Mouse (Mus musculus) naive thymus-derived CD4-positive, alpha-beta T cell, adult 2 months (primary cell): ENCODE measurements at regions not wholly inside any gene's neighbourhood (a gene's known extent, or its start where the extent isn't known, plus 50 kb on each side); places are given as distances from the start of the nearest gene placed in this dataset.

ENCODE experiments used
- DNase-seq: peaks from one replicate; pipeline ENCODE4 v3.0.0-alpha.2; 2011; ENCODE audit warnings: low read depth

DNA sequence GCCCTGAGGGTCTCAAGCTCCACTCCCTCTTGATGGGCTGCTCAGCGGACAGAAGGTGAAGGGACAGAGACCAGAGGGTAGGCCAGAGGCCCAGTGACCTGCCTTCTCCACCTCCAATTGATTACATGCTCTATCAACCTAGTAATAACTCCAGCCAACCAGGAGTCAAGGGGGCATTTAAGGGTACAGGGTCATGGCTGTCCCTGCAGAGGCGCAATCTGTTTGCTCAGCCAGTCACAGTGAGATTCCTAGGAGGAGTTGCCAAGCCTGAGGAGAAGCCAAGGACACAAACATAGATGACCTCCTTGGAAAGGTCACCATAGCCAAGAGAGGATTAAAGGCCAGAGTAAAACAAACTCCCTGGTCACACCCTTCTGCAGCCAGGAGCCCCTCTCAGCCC is 181.3 kb upstream of the Cdh4 start:
- DNase-seq: no peak

DNA sequence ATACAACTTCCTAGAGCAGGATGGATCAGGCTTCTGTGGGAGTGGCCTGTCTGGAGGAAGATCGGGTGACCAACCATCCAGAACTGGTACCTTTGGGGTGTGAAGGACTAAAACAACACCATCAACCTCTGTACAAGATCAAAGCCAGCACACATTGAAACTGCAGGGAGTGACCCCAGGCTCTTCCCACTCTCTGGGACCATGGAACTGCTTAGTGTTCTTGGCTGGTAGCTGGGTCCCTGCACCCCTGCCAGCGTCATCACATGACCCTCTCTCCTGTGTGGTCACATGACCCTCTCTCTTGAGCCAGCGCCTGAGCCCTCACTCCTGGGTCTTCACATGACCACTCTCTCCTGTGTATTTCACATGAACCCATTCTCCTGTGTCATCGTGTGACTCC is 178.3 kb upstream of the Cdh4 start:
- no peak for DNase-seq

DNA sequence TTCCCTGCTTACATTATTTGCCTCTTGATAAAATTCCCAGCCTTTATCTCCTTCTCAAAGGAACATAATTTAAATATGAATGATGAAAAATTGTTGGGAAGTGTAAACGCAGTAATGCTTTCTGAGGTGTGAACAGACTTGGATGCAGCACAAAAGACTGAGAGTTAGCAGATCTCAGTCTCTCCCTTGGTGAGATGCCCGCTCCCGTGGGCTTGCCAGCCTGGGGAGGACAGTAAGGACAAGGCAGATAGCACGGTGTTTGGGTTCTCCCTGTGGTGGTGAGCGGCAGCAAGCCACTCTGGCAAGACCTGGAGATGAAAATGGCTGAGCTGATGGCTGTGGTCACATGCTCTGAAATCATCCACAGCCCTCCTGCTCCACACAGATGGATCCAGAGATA is 176.8 kb upstream of the Cdh4 start:
- no peak for DNase-seq

DNA sequence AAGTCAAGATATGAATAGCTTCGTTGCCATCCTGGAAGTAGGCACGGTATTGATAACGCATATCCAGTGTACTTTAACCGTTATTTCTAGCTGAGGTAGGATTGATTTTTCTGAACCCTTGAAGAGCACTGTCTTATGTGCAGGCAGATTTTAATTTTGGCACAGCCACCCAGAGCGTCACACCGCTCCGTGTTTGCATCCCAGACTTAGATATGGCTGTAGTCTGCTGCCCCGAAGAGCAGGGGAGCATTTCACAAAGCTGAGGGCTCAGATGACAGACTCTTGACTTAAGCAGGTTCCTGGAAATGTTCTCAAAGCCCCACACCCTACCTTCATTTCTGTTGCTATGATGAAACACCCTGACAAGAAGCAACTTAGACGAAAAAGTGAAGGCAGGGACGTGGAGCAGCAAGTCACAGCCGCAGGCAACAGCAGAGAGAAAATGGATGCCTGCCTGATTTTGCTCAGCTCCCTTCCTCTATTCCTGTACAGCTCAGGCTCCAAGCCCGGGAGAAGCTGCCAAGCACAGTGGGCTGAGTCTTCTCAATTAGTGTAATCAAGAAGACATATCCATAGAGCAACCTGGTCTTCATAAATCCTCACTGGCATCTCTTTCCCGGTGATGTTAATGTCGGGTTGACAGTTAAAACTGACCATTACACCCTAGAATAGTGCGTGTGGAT is 164.9 kb upstream of the Cdh4 start:
- no peak for DNase-seq

DNA sequence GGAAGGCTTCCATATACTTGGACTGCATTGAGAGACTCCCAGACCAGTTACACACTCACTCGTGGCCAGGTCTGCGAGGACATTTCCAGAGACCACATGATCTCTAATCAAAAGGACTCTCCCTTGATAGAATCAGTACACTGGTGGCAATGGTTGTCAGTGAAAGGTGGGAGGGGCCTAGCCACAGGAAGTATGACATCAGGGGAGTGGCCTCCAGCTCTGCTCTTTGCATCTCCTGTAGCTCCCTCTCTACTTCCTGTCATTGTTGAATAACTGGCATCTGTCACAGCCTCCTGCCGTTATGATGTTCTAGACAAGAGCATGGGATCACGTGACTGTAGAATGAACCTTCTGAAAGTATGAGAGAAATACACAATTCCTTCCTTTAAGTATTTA is 164.3 kb upstream of the Cdh4 start:
- DNase-seq: no peak

DNA sequence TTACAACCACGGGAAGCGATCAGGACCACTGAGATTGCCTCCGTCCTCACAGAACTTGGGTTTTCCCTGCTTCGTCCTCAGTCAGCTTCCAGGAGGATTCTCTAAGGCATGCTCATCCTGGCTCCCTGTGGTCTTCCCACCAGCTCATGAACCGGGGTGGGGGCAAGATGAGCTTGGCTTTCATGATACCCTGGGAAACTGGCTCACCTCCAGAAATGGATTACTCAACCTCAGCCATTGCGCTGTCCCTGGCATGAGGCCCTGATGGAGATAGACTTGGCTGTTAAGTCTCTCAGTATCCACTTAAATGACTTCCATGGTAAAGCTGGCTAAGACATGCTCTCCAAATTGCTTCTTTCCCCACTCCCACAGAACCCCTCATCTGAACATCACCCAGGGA is 160.0 kb upstream of the Cdh4 start:
- no peak for DNase-seq

DNA sequence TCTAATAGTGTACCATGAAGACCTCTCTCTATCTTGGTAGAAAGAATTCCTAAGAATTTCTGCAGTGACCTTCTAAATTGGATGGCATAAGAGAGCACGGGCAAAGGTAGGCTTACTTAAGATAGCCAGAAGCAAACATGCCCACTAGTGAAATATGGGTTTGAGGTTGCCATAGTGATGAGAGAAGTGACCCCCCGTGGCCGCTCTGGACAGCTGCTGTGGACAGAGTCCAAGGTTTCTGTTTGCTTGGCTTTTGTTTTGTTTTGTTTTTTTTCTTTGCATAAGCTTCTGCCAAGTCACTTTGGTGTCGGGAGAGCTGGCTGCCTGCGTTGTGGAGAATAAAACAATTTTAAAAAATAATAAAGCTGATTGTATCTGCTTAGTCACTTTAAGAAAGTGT is 151.8 kb upstream of the Cdh4 start:
- no peak for DNase-seq

DNA sequence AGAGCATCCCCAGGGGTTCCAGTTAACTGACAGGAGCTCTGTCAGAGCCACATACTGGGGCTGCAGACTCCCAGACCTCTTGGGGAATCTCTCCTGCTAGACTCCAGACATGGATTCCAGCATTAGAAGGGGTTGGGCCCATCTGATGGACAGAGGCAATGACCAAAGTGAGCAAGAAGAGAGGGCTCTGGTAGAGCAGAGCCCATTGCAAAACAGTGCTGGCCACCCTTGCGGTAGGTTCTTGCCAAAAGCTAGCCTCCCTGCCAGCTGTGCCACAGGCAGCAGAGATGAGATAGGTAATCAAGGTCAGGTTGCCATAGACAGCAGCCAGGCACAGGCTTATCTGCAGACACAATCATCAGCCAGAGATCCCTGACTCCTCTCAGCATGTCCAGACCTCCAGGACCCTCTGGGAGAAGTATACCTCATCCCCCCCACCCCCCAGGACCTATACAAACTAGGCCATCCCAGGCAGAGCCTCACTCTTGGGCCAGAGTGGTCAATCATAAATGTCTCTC is 151.1 kb upstream of the Cdh4 start:
- DNase-seq: no peak

DNA sequence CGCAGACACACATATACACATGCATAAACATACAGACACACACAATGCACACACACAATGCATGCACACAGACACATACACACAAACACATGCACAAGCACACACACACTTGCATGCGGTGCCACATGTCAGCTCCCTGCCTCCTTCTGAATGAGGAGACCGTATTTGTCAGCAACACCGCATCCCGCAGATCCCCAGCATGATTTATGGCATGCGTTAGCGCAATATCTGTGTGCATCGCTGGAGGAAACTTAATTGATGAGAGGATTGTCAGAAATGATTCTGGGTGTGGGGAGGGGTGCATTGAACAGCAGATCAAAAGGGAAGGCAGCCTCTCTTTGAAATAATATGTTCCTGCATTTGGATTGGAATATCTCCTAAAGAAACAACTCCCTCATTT is 150.3 kb upstream of the Cdh4 start:
- DNase-seq: no peak

DNA sequence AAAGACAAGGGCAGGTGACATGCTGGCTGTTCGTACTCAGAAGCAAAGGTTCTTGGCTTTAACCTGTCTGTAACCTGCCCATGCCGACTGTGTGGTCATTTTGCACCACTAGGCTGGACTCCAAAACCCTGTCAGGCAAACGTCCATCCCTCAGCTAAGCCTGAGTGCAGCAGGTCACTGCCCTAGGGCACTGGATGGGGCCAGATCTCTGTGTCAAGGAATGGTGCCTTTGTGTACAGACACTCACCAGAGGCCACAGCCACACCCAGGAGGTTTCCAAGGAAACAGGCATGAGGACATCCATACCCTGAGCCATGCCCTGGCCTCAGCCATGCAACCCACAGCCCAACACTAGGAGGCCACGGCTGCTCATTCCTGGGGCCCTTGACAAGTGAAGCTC is 149.7 kb upstream of the Cdh4 start:
- DNase-seq: no peak

DNA sequence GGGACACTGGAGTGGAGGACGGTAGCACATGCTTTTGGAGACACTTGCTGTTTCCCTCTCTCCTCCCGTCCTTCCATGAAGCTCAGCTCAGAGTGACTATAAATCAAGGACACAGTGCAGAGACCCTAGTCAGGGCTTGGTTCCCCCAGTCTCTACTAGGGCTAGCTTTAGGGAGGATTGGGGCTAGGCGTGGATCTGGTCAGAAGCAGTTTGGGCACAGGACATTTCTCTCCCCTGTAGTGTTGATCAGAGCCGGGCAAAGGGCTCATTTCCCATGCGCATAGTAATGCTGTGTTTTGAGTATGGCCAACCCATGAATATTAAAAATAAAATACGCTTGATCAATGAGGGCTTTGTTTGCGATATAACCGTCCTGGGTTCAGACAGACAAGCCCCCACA is 149.1 kb upstream of the Cdh4 start:
- no peak for DNase-seq

DNA sequence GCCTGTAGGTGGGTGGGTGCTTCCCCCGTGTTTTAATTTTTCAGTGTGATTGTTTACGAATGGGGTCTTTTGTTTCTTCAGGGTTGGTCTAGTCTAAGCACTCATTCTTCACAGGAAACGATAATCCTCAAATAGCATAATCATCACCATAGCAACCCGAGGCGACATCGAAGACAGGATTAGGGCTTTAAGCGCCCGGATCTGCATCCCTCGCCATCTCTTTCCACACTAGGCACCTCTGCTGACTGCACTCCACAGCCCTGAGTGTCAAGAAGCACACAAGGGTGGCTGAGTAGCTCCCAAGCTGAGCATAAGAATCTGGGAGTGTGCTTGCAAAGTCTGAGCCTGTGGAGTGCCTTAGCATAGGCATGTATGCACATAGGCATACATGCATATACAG is 145.2 kb upstream of the Cdh4 start:
- DNase-seq: no peak

DNA sequence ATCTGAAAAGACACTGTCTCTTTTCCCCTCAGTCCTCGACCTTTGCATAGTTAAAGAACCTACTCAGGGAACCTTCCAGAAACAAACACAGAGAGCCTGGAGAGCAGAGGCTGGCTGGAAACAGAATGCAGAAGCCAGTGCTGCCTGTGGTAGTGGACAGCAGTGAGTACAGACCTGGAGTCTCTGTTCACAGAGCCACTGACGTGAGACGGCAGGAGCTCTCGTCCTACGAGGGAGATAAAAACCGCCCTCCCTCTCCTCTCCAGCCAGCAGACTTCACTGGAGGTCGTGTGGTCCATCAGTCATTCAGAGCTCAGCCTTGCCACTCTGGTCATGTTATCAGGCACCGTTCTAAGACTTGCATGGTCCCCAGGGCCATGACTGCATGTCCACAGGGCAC is 138.5 kb upstream of the Cdh4 start:
- DNase-seq: no peak

DNA sequence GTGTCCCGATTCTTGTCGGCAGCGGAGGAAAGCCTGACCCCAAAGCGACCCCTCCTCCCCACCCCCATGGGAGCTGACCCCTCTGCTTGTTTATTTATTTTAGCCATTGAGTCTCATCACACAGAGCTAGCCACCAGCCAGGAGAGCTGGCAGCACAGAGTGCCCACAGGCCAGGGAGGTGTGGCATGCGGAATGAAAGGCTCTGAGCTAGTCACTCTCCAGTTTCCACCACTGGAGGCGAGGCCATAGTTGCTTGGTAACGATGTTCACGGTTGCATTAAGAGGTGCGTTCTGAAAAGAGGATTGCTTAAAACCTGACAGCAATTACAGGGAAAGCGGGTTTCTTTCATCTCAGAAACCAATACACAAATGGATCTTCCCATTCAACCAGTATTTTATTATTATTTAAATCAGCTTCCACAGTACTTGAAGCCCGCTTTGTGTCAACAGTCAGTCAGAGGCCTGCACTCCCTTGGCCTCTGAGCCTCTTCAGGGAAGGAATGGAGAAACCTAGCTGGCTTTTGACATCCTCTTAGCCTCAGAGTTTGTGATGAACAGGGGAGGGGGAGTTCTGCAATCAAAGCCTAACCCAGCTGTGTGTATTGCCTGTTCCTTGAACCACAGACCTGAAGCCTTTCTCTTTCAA is 134.8 kb upstream of the Cdh4 start:
- DNase-seq: no peak

DNA sequence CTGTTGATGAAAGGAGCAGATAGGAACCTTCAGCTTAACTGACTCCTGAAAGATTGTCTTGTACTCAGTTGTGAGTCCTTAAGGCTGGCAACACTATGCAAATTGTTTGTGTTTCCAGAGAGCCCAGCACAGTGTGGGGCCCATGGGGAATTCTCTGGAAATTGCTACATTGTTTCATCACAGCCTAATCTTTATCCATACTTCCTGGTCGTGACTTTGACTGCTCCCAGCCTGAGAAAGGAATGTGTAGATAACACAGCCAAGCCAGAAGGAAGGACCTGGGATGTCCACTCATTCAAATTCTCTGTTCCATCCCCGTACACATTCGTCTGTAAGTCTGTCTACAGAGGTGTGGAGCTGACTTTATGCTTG is 134.3 kb upstream of the Cdh4 start:
- DNase-seq: no peak

DNA sequence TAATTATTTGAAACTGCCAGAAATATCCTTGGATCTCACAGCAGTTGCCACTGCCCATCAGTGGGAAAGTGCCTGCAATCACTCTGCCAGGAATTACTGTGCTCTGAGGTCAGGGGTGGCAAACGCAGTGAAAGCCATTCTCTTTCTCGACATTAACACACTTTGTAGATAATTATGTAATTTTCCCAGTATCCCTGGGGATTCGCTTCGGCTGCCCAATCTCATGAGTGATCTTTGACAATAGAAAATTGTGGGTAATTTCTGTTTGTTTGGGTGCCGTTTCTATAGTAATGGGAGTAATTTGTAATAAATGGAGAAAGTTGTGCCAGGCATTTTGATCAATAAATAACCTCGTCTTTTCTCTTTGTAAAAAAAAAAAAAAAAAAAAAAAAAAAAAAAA is 124.2 kb upstream of the Cdh4 start:
- DNase-seq: no peak

DNA sequence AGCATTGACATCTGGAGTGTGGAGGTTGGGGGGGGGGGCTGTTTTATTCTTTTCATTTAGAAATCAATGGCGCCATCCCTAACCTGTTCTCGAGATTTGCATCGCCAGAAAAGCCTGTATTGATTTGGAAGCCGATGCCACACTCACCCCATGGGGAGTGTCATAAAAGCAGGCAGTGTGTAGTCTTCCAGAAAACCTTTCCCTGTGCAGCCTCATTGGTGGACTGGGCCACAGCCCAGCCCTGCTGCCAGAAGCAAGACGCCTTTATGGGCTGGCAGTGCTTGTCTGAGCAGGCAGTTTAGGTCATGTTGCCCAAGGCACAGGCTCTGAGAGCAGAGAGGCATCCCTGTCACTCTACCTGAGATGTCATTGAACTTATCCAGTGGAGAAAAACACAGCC is 117.0 kb upstream of the Cdh4 start:
- no peak for DNase-seq

DNA sequence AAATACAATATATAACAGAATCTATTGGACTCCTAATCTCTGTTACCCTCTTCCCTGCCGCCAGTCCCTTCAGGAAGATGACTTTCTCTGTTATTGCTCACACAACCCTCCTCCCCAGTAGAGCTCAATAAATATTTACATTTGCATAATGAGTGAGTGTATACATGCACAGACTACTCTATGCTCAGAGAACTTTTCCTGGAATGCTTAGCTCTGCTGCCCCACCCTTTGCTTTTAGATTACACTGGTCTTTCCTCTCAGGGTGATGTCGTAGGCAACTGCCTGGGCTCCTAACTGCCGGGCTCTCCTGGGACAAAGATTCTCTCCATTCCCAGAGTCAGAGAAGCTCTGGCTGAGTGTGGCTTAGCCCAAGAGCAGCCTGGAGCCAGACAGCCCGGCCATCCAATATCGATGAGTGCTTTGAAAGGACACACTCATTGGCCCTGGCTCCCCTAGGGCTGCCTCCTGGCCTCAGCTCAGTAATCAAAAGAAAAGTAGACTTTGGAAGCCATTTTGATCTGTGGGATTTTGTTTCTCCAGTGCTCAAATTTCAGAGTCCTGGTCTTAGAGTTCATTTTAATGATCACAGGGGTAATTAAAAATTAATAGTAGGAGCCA is 109.2 kb upstream of the Cdh4 start:
- DNase-seq: no peak

DNA sequence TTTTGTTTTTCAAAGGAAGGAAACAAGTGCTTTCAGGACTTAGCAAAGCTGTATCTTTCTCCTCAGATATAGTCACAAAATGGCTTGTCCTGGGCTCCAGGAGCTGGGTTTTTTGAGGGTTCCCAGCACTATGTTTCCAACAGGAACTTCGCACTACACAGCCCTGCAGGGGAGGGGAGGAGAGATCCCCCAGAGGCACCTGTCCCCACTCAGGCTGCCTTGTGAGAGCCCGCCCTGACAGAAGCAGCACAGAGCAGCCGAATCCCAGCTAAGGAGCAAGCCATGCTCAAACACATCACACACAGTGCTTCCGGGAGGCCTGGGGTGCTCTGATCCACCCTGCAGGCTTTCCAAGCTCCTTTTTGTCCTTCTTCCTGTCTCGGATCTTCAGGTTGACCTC is 108.6 kb upstream of the Cdh4 start:
- no peak for DNase-seq

DNA sequence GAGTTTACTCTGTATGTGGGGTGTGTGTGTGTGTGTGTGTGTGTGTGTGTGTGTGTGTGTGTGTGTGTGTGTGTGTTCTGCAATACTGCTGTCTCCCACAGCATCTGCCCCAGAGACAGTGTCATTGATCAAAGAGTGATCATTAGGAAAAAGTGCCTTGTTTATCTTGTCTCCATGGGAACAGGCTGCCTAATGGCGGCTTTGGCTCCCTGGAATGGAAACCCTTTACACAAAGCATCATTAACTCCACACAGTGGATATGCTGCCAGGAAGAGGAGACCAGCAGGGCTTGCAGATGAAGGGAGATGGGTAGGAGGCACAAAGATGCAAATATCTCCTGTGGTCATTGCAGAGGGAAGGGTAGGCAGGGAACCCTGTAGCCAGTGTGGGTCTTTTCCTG is 106.0 kb upstream of the Cdh4 start:
- DNase-seq: no peak

DNA sequence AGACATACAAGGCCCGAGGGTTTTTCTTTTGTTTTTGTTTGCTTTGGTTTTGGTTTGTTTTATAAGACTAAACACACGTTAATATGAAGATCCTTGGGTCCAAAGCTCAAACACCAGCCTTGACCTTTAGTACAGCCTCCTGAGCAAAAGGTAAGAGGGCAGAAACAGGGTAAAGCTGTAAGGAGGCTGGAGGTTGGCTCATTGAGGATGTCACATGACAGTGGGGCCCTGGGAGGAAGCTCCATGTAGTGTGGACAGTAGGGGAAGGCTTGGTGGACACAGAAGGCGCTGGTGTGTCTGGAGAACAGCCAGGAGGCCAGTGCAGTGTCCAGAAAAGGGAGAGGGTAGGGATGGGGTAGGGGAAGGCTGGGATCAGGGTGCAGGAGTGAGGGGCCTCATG is 89.6 kb upstream of the Cdh4 start:
- DNase-seq: no peak

DNA sequence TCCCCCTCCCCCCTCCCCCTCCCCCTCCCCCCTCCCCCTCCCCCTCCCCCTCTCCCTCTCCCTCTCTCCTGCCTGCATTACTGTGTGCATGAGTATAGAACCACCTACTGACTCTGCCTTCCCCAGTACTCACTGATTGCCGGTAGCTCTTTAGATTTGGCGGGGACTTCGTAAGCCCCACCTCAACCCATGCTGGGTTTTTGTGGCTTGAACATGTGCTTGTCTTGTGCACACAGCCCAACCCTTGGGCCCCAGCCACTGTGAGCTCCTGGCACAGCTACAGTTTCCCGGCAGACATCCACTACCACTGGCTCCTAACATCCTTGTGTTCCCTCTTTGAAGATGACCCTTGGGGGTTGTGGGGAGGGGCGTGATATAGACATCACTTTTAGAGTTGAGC is 87.4 kb upstream of the Cdh4 start:
- no peak for DNase-seq

DNA sequence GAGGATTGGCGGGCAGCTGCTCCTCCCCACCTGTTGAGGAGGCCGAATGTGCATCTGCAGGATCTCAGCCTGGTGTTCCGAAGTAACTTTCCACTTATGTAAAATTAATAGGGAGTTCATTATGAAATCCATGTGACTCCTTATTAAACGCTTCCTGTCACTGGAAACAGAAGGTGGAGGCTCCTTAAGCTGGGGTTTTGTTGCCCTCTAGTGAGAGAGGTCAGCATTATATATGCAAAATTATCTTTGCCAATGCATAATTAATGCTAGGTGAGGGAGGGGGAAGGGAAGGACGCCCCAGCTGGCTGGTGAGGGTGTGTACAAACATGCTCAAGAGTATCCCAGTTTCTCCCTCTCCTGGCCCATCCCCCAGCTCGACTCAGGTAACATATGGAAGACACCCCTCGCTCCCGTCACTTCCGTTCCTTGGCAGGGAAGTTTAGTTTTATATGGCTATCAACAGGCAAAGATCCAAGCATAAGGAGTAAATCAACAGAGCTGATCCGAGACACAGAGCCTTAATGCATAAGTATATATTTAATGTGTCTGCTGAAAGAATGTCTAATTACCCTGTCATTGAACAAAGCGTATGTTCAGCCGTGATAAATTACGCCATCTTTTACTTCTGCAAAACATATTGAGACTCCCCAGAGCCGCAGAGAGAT is 71.2 kb upstream of the Cdh4 start:
- DNase-seq: no peak
